Mouse (Mus musculus) stomach, postnatal 0 days (tissue): ENCODE measurements around the gene Hspa14.

Experiments used
- CTCF ChIP-seq: IDR thresholded peaks from 2 replicates; pipeline ENCODE4 v1.5.1; 2016; ENCODE audit warnings: antibody characterized with exemption, low read depth, mild to moderate bottlenecking, moderate library complexity
- EP300 ChIP-seq: optimal IDR thresholded peaks from 2 replicates; pipeline ENCODE3; 2016; ENCODE audit warnings: antibody characterized with exemption

GRCm38 (mm10) chr2:3546055-3546454, 33.4 kb upstream of the Hspa14 start:
- TF ChIP-seq CTCF (no peak), EP300 (no peak)
